Mouse (Mus musculus): ENCODE results near the gene Cacng8.

DNA sequence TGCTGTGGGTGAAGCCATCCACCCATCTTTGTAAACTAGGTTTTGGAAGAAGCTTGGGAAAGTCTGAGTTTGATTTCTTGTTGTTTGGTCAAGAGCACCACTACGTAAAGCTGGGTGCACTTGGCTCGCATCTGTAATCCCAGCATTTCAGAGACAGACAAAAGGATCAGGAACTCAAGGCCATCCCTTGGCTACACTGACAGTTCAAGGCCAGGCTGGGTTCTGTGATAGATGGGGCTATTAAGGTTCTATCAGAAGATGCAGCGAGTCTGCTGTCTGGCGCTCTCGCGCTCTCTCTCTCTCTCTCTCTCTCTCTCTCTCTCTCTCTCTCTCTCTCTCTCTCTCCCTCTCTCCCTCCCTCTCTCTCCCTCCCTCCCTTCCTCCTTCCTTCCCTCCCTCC is 35.6 kb upstream of the Cacng8 start:
- TF ChIP-seq POLR2A (IDR thresholded peaks at IDR 0.05; ENCODE audit: insufficient read depth, low read depth, low read length) (no peak), CTCF (IDR thresholded peaks at IDR 0.05) (no peak)
